Mouse (Mus musculus) midbrain, embryonic 16.5 days (tissue): ENCODE data around the gene Abcc6. TPM values are rescaled to one million over a fixed set of nuclear protein-coding genes. Genes with fewer than 3 reads are reported as not detected.

ENCODE experiments used
- ATAC-seq: fragments of 200-750 bp; cut with Nextera tagmentation; 2 replicates; pipeline ENCODE4 v1.8.0; 2017; ENCODE audit warnings: moderate TSS enrichment
- H3K27ac ChIP-seq: fragments of 300-500 bp; sonication (generic); 2 replicates; pipeline ENCODE4 v1.5.1; 2014; ENCODE audit warnings: mild to moderate bottlenecking, low read length, mixed read lengths
- H3K27me3 ChIP-seq: fragments of 300-500 bp; sonication (generic); 2 replicates; pipeline ENCODE4 v1.6.1; 2014; ENCODE audit warnings: low read depth, low read length, mixed read lengths; ENCODE audit not compliant: control insufficient read depth, insufficient read depth
- H3K36me3 ChIP-seq: fragments of 300-500 bp; sonication (generic); 2 replicates; pipeline ENCODE4 v1.6.1; 2014; ENCODE audit warnings: mild to moderate bottlenecking, low read length, moderate library complexity, mixed read lengths; ENCODE audit not compliant: control insufficient read depth, insufficient read depth
- H3K4me1 ChIP-seq: fragments of 300-500 bp; sonication (generic); 2 replicates; pipeline ENCODE4 v1.6.1; 2014; ENCODE audit warnings: mild to moderate bottlenecking, low read length, mixed read lengths; ENCODE audit not compliant: control insufficient read depth, insufficient read depth
- H3K4me2 ChIP-seq: fragments of 300-500 bp; sonication (generic); 2 replicates; pipeline ENCODE4 v1.6.1; 2014; ENCODE audit warnings: mild to moderate bottlenecking, low read length, mixed read lengths
- H3K4me3 ChIP-seq: fragments of 300-500 bp; sonication (generic); 2 replicates; pipeline ENCODE4 v1.5.1; 2014; ENCODE audit warnings: low read depth, mild to moderate bottlenecking, low read length, moderate library complexity, mixed read lengths
- H3K9ac ChIP-seq: fragments of 300-500 bp; sonication (generic); 2 replicates; pipeline ENCODE4 v1.6.1; 2014; ENCODE audit warnings: low read depth, low read length, mixed read lengths
- H3K9me3 ChIP-seq: fragments of 300-500 bp; sonication (generic); replicated peaks from 2 replicates; pipeline ENCODE4 v1.6.1; 2014; ENCODE audit warnings: mild to moderate bottlenecking, low read length, mixed read lengths; ENCODE audit not compliant: control insufficient read depth, poor library complexity, severe bottlenecking
- WGBS: fragments of 180-500 bp; shearing (Covaris S2); extraction: QIAGEN DNeasy Blood & Tissue Kit; methylation state at CpG from one replicate; pipeline ENCODE4 v1.1.7; 2014; 5-methylcytosine and 5-hydroxymethylcytosine counted together
- polyA plus RNA-seq: library from polyadenylated mRNA; unstranded; fragments of >200 nt; fragmentation: Nextera tagmentation; extraction: Ambion mirVana; gene quantifications from 2 replicates; pipeline ENCODE4 v1.2.1, GENCODE M21; 2015

Gene Abcc6
- polyA plus RNA-seq, result 0.27 and 0.45 TPM in 2 replicates

GRCm38 (mm10) chr7:46030145-46030488 lies at the start of gene Abcc6:
Gene Abcc6, minus strand, starts transcription at chr7:46030302.
- Histone ChIP-seq H3K9me3 (no peaks in the 10 kb centered on the region), H3K9ac (no peak within 1 kb of the TSS), H3K4me2 (no peak within 1 kb of the TSS), H3K27me3 (no peaks in the 10 kb centered on the region), H3K36me3 (no peaks in the 10 kb centered on the region), H3K4me1 (peaks cover 9% of the 10 kb centered on the region), H3K27ac (no peak within 1 kb of the TSS), H3K4me3 (no peak within 1 kb of the TSS)
- 10% methylated on average over 11 of the region's 11 CpGs for WGBS
- no peak for ATAC-seq

GRCm38 (mm10) chr7:46077675-46078074 lies 47.6 kb upstream of the Abcc6 start:
- Histone ChIP-seq H3K27ac (no peak overlapping the region), H3K4me1 (no peaks in the 10 kb centered on the region), H3K4me2 (no peak overlapping the region), H3K27me3 (no peaks in the 10 kb centered on the region), H3K4me3 (no peak overlapping the region), H3K36me3 (peaks cover 26% of the 10 kb centered on the region), H3K9me3 (no peaks in the 10 kb centered on the region), H3K9ac (no peak overlapping the region)
- ATAC-seq, result peak; percentile 60; the same call in 1 of the 2 replicates
- WGBS, result 80% methylated on average over 12 of the region's 12 CpGs

- Histone ChIP-seq H3K4me3 (no peak overlapping the region), H3K27ac (no peak overlapping the region), H3K27me3 (no peaks in the 10 kb centered on the region), H3K4me1 (no peaks in the 10 kb centered on the region), H3K4me2 (no peak overlapping the region), H3K9ac (no peak overlapping the region), H3K36me3 (peaks cover 31% of the 10 kb centered on the region), H3K9me3 (no peaks in the 10 kb centered on the region)
- no peak for ATAC-seq
- 90% methylated on average over 7 of the region's 7 CpGs for whole genome bisulfite sequencing
Measured at GRCm38 (mm10) chr7:46076844-46077243, 46.7 kb upstream of the Abcc6 start.

- H3K4me3 ChIP-seq, result no peak overlapping the region
- ATAC-seq, result no peak
- no peaks in the 10 kb centered on the region for H3K9me3 ChIP-seq
- no peak overlapping the region for H3K27ac ChIP-seq
- no peaks in the 10 kb centered on the region for H3K4me1 ChIP-seq
- WGBS, result 98% methylated on average over 8 of the region's 8 CpGs
- no peak overlapping the region for H3K9ac ChIP-seq
- H3K27me3 ChIP-seq, result no peaks in the 10 kb centered on the region
- no peak overlapping the region for H3K4me2 ChIP-seq
- H3K36me3 ChIP-seq, result peaks cover 40% of the 10 kb centered on the region
Measured at GRCm38 (mm10) chr7:46068831-46069230, 38.7 kb upstream of the Abcc6 start.

GRCm38 (mm10) chr7:46063296-46063695 lies 33.2 kb upstream of the Abcc6 start:
- no peak overlapping the region for H3K4me2 ChIP-seq
- no peak for ATAC-seq
- H3K9ac ChIP-seq, result no peak overlapping the region
- H3K27me3 ChIP-seq, result no peaks in the 10 kb centered on the region
- peaks cover 33% of the 10 kb centered on the region for H3K36me3 ChIP-seq
- 98% methylated on average over 6 of the region's 6 CpGs for WGBS
- no peaks in the 10 kb centered on the region for H3K4me1 ChIP-seq
- H3K9me3 ChIP-seq, result no peaks in the 10 kb centered on the region
- no peak overlapping the region for H3K27ac ChIP-seq
- H3K4me3 ChIP-seq, result no peak overlapping the region

GRCm38 (mm10) chr7:46061614-46062013 lies 31.5 kb upstream of the Abcc6 start:
- no peak overlapping the region for H3K9ac ChIP-seq
- no peak overlapping the region for H3K4me2 ChIP-seq
- H3K36me3 ChIP-seq, result peaks cover 33% of the 10 kb centered on the region
- H3K9me3 ChIP-seq, result no peaks in the 10 kb centered on the region
- 97% methylated on average over 16 of the region's 16 CpGs for WGBS
- H3K4me1 ChIP-seq, result no peaks in the 10 kb centered on the region
- no peak overlapping the region for H3K4me3 ChIP-seq
- no peak overlapping the region for H3K27ac ChIP-seq
- no peaks in the 10 kb centered on the region for H3K27me3 ChIP-seq
- ATAC-seq, result no peak

GRCm38 (mm10) chr7:46060688-46061087 lies 30.6 kb upstream of the Abcc6 start:
- H3K27ac ChIP-seq, result no peak overlapping the region
- no peaks in the 10 kb centered on the region for H3K9me3 ChIP-seq
- H3K9ac ChIP-seq, result no peak overlapping the region
- no peak overlapping the region for H3K4me3 ChIP-seq
- H3K4me2 ChIP-seq, result no peak overlapping the region
- H3K4me1 ChIP-seq, result no peaks in the 10 kb centered on the region
- 95% methylated on average over 8 of the region's 8 CpGs for WGBS
- peaks cover 28% of the 10 kb centered on the region for H3K36me3 ChIP-seq
- H3K27me3 ChIP-seq, result no peaks in the 10 kb centered on the region
- no peak for ATAC-seq

GRCm38 (mm10) chr7:46058882-46059281 lies 28.8 kb upstream of the Abcc6 start:
- Histone ChIP-seq H3K27me3 (no peaks in the 10 kb centered on the region), H3K4me2 (no peak overlapping the region), H3K36me3 (peaks cover 32% of the 10 kb centered on the region), H3K9me3 (no peaks in the 10 kb centered on the region), H3K4me3 (no peak overlapping the region), H3K4me1 (no peaks in the 10 kb centered on the region), H3K9ac (no peak overlapping the region), H3K27ac (no peak overlapping the region)
- WGBS, result 97% methylated on average over 11 of the region's 11 CpGs
- no peak for ATAC-seq

GRCm38 (mm10) chr7:46053566-46053965 lies 23.5 kb upstream of the Abcc6 start:
- Histone ChIP-seq H3K9me3 (no peaks in the 10 kb centered on the region), H3K4me2 (no peak overlapping the region), H3K27me3 (no peaks in the 10 kb centered on the region), H3K4me3 (no peak overlapping the region), H3K36me3 (peaks cover 20% of the 10 kb centered on the region), H3K4me1 (no peaks in the 10 kb centered on the region), H3K27ac (no peak overlapping the region), H3K9ac (no peak overlapping the region)
- 96% methylated on average over 3 of the region's 3 CpGs for WGBS
- ATAC-seq, result no peak
